Mouse (Mus musculus) CH12.LX (cell line): ENCODE measurements around the gene Abhd4.

Source experiments
- BHLHE40 ChIP-seq: IDR thresholded peaks from 2 replicates; pipeline ENCODE4 v1.6.1; 2011; ENCODE audit warnings: mild to moderate bottlenecking, low read depth, low read length, improper control_type of control experiment
- CTCF ChIP-seq, 2 experiments: IDR thresholded peaks in 1 of 2; conservative IDR thresholded peaks in 1 of 2; 2 replicates each; pipeline ENCODE4 v1.5.1; 2011 to 2012; ENCODE audit warnings: low read depth in 2 of 2, low read length in 2 of 2, improper control_type of control experiment in 1 of 2, inconsistent platforms in 1 of 2, mild to moderate bottlenecking in 1 of 2, moderate library complexity in 1 of 2
- HCFC1 ChIP-seq: IDR thresholded peaks from 2 replicates; pipeline ENCODE4 v1.6.1; 2012; ENCODE audit warnings: low read depth, mild to moderate bottlenecking, inconsistent platforms, low read length, improper control_type of control experiment
- JUN ChIP-seq: IDR thresholded peaks from 2 replicates; pipeline ENCODE4 v1.6.1; 2011; ENCODE audit warnings: low read depth, mild to moderate bottlenecking, low read length, improper control_type of control experiment, moderate library complexity; ENCODE audit not compliant: insufficient read depth
- NRF1 ChIP-seq: IDR thresholded peaks from 2 replicates; pipeline ENCODE4 v1.6.1; 2014; ENCODE audit warnings: low read depth, mild to moderate bottlenecking, inconsistent platforms, low read length, improper control_type of control experiment, moderate library complexity
- ZC3H11A ChIP-seq: IDR thresholded peaks from 2 replicates; pipeline ENCODE4 v1.6.1; 2012; ENCODE audit warnings: low read depth, mild to moderate bottlenecking, inconsistent platforms, low read length, improper control_type of control experiment

DNA sequence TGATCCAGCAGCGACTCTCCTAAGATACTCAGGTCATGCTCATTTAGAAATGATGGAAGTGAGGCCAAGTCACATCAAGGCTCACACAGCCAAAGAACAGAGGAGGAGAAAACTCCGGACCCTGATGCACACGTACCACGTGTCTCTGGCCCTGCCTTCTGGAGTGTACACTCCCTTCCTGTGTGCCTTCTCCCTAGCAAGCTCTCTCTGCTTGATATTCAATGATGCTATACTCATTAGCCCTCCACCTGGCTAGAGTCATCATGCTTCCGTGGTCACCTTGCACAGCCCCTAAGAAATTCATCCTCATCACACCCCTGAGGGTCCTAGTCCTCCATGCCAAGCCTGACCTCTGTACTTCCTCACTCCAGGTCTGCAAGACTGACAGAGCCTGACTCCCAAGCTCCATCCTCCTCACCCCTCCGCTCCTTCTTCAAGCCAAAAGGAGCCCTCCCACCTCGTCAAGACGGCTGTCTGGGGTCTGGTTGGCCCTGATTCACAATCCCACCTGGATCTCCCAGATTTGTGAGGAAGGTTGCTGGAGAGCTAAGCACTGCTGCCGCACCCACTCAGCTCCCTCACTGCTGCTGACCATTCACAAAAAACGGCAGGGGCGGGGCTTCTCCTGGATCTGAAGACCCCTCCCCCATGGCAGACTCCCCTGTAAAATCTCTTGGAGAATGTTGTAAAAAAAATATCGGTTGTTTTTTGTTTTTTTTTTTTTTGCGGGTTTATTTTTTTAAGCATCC is 30.5 kb upstream of the Abhd4 start:
- TF ChIP-seq ZC3H11A (no peak), HCFC1 (no peak), JUN (no peak), CTCF (conservative IDR thresholded peaks at IDR 0.05 in 1 of 2, IDR thresholded peaks at IDR 0.05 in 1 of 2; ENCODE audit: low read depth in 2 of 2, low read length in 2 of 2) (no peak), BHLHE40 (no peak), NRF1 (no peak)
